16 mouse cellular contexts compared by ENCODE assay signal in genomic region chr5:33898671-33899070, GRCm38 (mm10).
"Had no signal": no experiment of that assay in that cellular context is flagged by ENCODE, and none has a peak within 500 bp of the region (broad histone marks: within the 10 kb centered on the region; RNA-seq: fewer than 3 reads in every experiment).

No protein-coding gene starts in this region.

- H3K4me1 ChIP-seq: kidney, embryonic 15.5 days; limb, embryonic 10.5 days; liver, embryonic 13.5 days; lung, embryonic 15.5 days; midbrain, embryonic 12.5 days; neural tube, embryonic 15.5 days had no signal

- H3K9ac ChIP-seq: kidney, embryonic 15.5 days; liver, embryonic 13.5 days; liver, postnatal 0 days; lung, embryonic 15.5 days; midbrain, embryonic 12.5 days; neural tube, embryonic 15.5 days had no signal

- H3K4me2 ChIP-seq: kidney, embryonic 15.5 days; liver, embryonic 13.5 days; lung, embryonic 15.5 days; midbrain, embryonic 12.5 days; neural tube, embryonic 15.5 days had no signal

- H3K4me3 ChIP-seq: kidney, embryonic 15.5 days; limb, embryonic 10.5 days; liver, embryonic 13.5 days; lung, embryonic 15.5 days; megakaryocyte, embryonic 14.5 days; midbrain, embryonic 12.5 days; neural tube, embryonic 15.5 days had no signal

- ATAC-seq: liver, postnatal 0 days had no signal

- DNase-seq: kidney, adult 11 months; liver, embryonic 13.5 days; liver, postnatal 0 days; lung, postnatal 14 days; right cerebral cortex, adult 18-20 months; right cerebral cortex, postnatal 25 days; thymus, adult 2 months; thymus, postnatal 25 days had no signal

- H3K27me3 ChIP-seq: kidney, embryonic 15.5 days; liver, embryonic 13.5 days; lung, embryonic 15.5 days; megakaryocyte, embryonic 14.5 days; midbrain, embryonic 12.5 days; neural tube, embryonic 15.5 days had no signal

- H3K27ac ChIP-seq: kidney, embryonic 15.5 days; limb, embryonic 10.5 days; liver, embryonic 13.5 days; lung, embryonic 15.5 days; macrophage; midbrain, embryonic 12.5 days; neural tube, embryonic 15.5 days; stomach, postnatal 0 days had no signal

- H3K9me3 ChIP-seq: kidney, embryonic 15.5 days; limb, embryonic 10.5 days; liver, embryonic 13.5 days; lung, embryonic 15.5 days; megakaryocyte, embryonic 14.5 days; midbrain, embryonic 12.5 days; neural tube, embryonic 15.5 days had no signal
